Mouse (Mus musculus) lung, postnatal 36 days (tissue): ENCODE results near the gene Fam149b.
A peak's percentile ranks its signal among the peaks of the same experiment; 100 is the strongest.

Source experiments
- DNase-seq: peaks from one replicate; pipeline ENCODE4 v3.0.0; 2022; ENCODE audit warnings: mixed read lengths

Gene Fam149b

GRCm38 (mm10) chr14:20392326-20392725 is 44.4 kb downstream of the Fam149b start:
- no peak for DNase-seq

- peak; percentile 98 for DNase-seq
These were observed 45.4 kb downstream of the Fam149b start, which contains the start of gene Mrps16 for GRCm38 (mm10) chr14:20393205-20393913. Gene Mrps16 (minus strand): TSS chr14:20393634.

GRCm38 (mm10) chr14:20397220-20397619 is 49.3 kb downstream of the Fam149b start:
- no peak for DNase-seq

GRCm38 (mm10) chr14:20398864-20399263 is 50.9 kb downstream of the Fam149b start:
- peak; percentile 31 for DNase-seq

- peak; percentile 57 for DNase-seq
These were observed 52.1 kb downstream of the Fam149b start for GRCm38 (mm10) chr14:20400071-20400470.

- DNase-seq: peak; percentile 4
These were observed 74.3 kb downstream of the Fam149b start for GRCm38 (mm10) chr14:20422257-20422656.

- no peak for DNase-seq
These were observed 75.1 kb downstream of the Fam149b start for GRCm38 (mm10) chr14:20423046-20423445.

GRCm38 (mm10) chr14:20428593-20428992 is 80.6 kb downstream of the Fam149b start:
- DNase-seq: no peak

- DNase-seq: no peak
These were observed 81.9 kb downstream of the Fam149b start for GRCm38 (mm10) chr14:20429833-20430232.

GRCm38 (mm10) chr14:20431726-20432125 is 83.8 kb downstream of the Fam149b start:
- DNase-seq: no peak

- DNase-seq: no peak
These were observed 84.5 kb downstream of the Fam149b start for GRCm38 (mm10) chr14:20432420-20432819.
